Mouse (Mus musculus) CH12.LX (cell line): Measurements from ENCODE around the gene Krtap3-3. TPM values are rescaled to one million over a fixed set of nuclear protein-coding genes. Genes with fewer than 3 reads are reported as not detected.
A peak's percentile ranks its signal among the peaks of the same experiment; 100 is the strongest.

Source experiments
- DNase-seq: peaks from one replicate; pipeline ENCODE4 v3.0.0-alpha.2; 2013; ENCODE audit errors: extremely low read depth
- H3K27ac ChIP-seq: 2 replicates; pipeline ENCODE4 v1.5.1; 2012; ENCODE audit warnings: low read depth, mild to moderate bottlenecking, control low read depth, moderate library complexity; ENCODE audit not compliant: insufficient read depth
- H3K27me3 ChIP-seq: replicated peaks from 2 replicates; pipeline ENCODE3; 2012; ENCODE audit warnings: inconsistent platforms
- H3K36me3 ChIP-seq, 2 experiments: replicated peaks in 1 of 2; 2 replicates each; pipeline versions ENCODE3 to v1.6.1; 2012; ENCODE audit warnings: inconsistent platforms in 1 of 2, low read length in 1 of 2, mild to moderate bottlenecking in 1 of 2, mixed read lengths in 1 of 2, moderate library complexity in 1 of 2; ENCODE audit not compliant: control insufficient read depth in 1 of 2, insufficient read depth in 1 of 2
- H3K4me1 ChIP-seq, 2 experiments: 2 replicates each; pipeline ENCODE4 v1.6.1; 2012; ENCODE audit warnings: inconsistent platforms in 1 of 2, moderate library complexity in 1 of 2; ENCODE audit not compliant: insufficient read depth in 2 of 2, control insufficient read depth in 1 of 2
- H3K4me2 ChIP-seq: 2 replicates; pipeline ENCODE4 v1.6.1; 2012; ENCODE audit warnings: low read depth, mild to moderate bottlenecking, control low read depth; ENCODE audit not compliant: poor library complexity, insufficient read depth, severe bottlenecking
- H3K4me3 ChIP-seq, 3 experiments: fragments of 150-350 bp in 1 of 3; sonication (generic) in 1 of 3; replicated peaks in 1 of 3; 2 replicates each; pipeline versions ENCODE3 to v1.5.1; 2011 to 2012; ENCODE audit warnings: low read depth in 2 of 3, low read length in 2 of 3, mild to moderate bottlenecking in 2 of 3, moderate library complexity in 2 of 3, control low read depth in 1 of 3, improper control_type of control experiment in 1 of 3, inconsistent platforms in 1 of 3, mixed read lengths in 1 of 3; ENCODE audit not compliant: poor library complexity in 1 of 3
- H3K79me2 ChIP-seq: replicated peaks from 2 replicates; pipeline ENCODE4 v1.6.1; 2012; ENCODE audit warnings: mild to moderate bottlenecking, moderate library complexity; ENCODE audit not compliant: control insufficient read depth, poor library complexity, insufficient read depth, severe bottlenecking; ENCODE audit errors: extremely low read depth
- H3K9ac ChIP-seq: 2 replicates; pipeline ENCODE4 v1.6.1; 2012; ENCODE audit warnings: low read depth, mild to moderate bottlenecking, control low read depth, moderate library complexity; ENCODE audit not compliant: insufficient read depth
- H3K9me3 ChIP-seq: replicated peaks from 2 replicates; pipeline ENCODE3; 2012; ENCODE audit warnings: low read length, inconsistent platforms, mixed read lengths
- CHD1 ChIP-seq: IDR thresholded peaks from 2 replicates; pipeline ENCODE4 v1.6.1; 2012; ENCODE audit warnings: low read depth, low read length, improper control_type of control experiment, inconsistent platforms
- CHD2 ChIP-seq: IDR thresholded peaks from 2 replicates; pipeline ENCODE4 v1.6.1; 2011; ENCODE audit warnings: low read length, improper control_type of control experiment
- CTCF ChIP-seq, 2 experiments: IDR thresholded peaks in 1 of 2; conservative IDR thresholded peaks in 1 of 2; 2 replicates each; pipeline ENCODE4 v1.5.1; 2011 to 2012; ENCODE audit warnings: low read depth in 2 of 2, low read length in 2 of 2, improper control_type of control experiment in 1 of 2, inconsistent platforms in 1 of 2, mild to moderate bottlenecking in 1 of 2, moderate library complexity in 1 of 2
- EP300 ChIP-seq: IDR thresholded peaks from 2 replicates; pipeline ENCODE4 v1.6.1; 2011; ENCODE audit warnings: low read length, improper control_type of control experiment
- GABPA ChIP-seq: IDR thresholded peaks from 2 replicates; pipeline ENCODE4 v1.6.1; 2012; ENCODE audit warnings: low read depth, low read length, improper control_type of control experiment, inconsistent platforms; ENCODE audit not compliant: insufficient replicate concordance
- HCFC1 ChIP-seq: IDR thresholded peaks from 2 replicates; pipeline ENCODE4 v1.6.1; 2012; ENCODE audit warnings: low read depth, mild to moderate bottlenecking, inconsistent platforms, low read length, improper control_type of control experiment
- KAT2A ChIP-seq: IDR thresholded peaks from 2 replicates; pipeline ENCODE4 v1.6.1; 2012; ENCODE audit warnings: low read length, improper control_type of control experiment, inconsistent platforms; ENCODE audit not compliant: insufficient replicate concordance
- MEF2A ChIP-seq: IDR thresholded peaks from 2 replicates; pipeline ENCODE4 v1.6.1; 2014; ENCODE audit warnings: low read depth, mild to moderate bottlenecking, inconsistent platforms, low read length, improper control_type of control experiment, borderline replicate concordance
- NRF1 ChIP-seq: IDR thresholded peaks from 2 replicates; pipeline ENCODE4 v1.6.1; 2014; ENCODE audit warnings: low read depth, mild to moderate bottlenecking, inconsistent platforms, low read length, improper control_type of control experiment, moderate library complexity
- PAX5 ChIP-seq: IDR thresholded peaks from 2 replicates; pipeline ENCODE4 v1.6.1; 2012; ENCODE audit warnings: low read length, inconsistent platforms, mixed read lengths
- POLR2AphosphoS2 ChIP-seq: IDR thresholded peaks from 2 replicates; pipeline ENCODE4 v1.6.1; 2011; ENCODE audit warnings: low read depth, low read length, improper control_type of control experiment
- RAD21 ChIP-seq: IDR thresholded peaks from 2 replicates; pipeline ENCODE4 v1.6.1; 2011; ENCODE audit warnings: low read depth, mild to moderate bottlenecking, low read length, improper control_type of control experiment, moderate library complexity
- SIN3A ChIP-seq: IDR thresholded peaks from 2 replicates; pipeline ENCODE4 v1.6.1; 2012; ENCODE audit warnings: low read length, improper control_type of control experiment, inconsistent platforms
- SMC3 ChIP-seq: IDR thresholded peaks from 2 replicates; pipeline ENCODE4 v1.6.1; 2011; ENCODE audit warnings: low read depth, low read length, improper control_type of control experiment
- TBP ChIP-seq: conservative IDR thresholded peaks from 2 replicates; pipeline ENCODE4 v1.6.1; 2011; ENCODE audit warnings: low read depth, low read length, improper control_type of control experiment
- TCF12 ChIP-seq: IDR thresholded peaks from 2 replicates; pipeline ENCODE4 v1.6.1; 2014; ENCODE audit warnings: low read depth, mild to moderate bottlenecking, inconsistent platforms, low read length, improper control_type of control experiment
- UBTF ChIP-seq: IDR thresholded peaks from 2 replicates; pipeline ENCODE4 v1.6.1; 2012; ENCODE audit warnings: low read depth, mild to moderate bottlenecking, inconsistent platforms, low read length, improper control_type of control experiment, moderate library complexity
- USF1 ChIP-seq: IDR thresholded peaks from 2 replicates; pipeline ENCODE4 v1.6.1; 2014; ENCODE audit warnings: low read depth, mild to moderate bottlenecking, inconsistent platforms, low read length, improper control_type of control experiment
- ZMIZ1 ChIP-seq: IDR thresholded peaks from 2 replicates; pipeline ENCODE4 v1.6.1; 2012; ENCODE audit warnings: low read depth, mild to moderate bottlenecking, inconsistent platforms, low read length, improper control_type of control experiment
- ZNF384 ChIP-seq: IDR thresholded peaks from 2 replicates; pipeline ENCODE4 v1.6.1; 2012; ENCODE audit warnings: low read depth, low read length, improper control_type of control experiment, inconsistent platforms
- dilution Hi-C: fragments of 300-500 bp; cut with MboI; formaldehyde crosslinking; loops from 2 replicates; pipeline ENCODE4 v1.14.3; 2020; ENCODE audit warnings: low sequenced_read_pairs; ENCODE audit not compliant: extremely low pct_unique_long_range_greater_than_20kb, extremely low pct_ligation_motif_present
- in situ Hi-C: fragments of 300-500 bp; cut with MboI; formaldehyde crosslinking; loops from 3 replicates; pipeline ENCODE4 v1.14.3; 2019; ENCODE audit warnings: low sequenced_read_pairs, low pct_ligation_motif_present, low pct_unique_long_range_greater_than_20kb, mixed read lengths
- polyA plus RNA-seq: library from polyadenylated mRNA; unstranded; fragments of >175 nt; gene quantifications from 2 replicates; pipeline ENCODE4 v1.2.1, GENCODE M21; 2012; ENCODE audit warnings: low read depth; ENCODE audit not compliant: insufficient read length
- total RNA-seq, 2 experiments: library from RNA; depleted of rRNA; stranded (reverse); fragments of 300-350 nt in 1 of 2; fragments of >200 nt in 1 of 2; gene quantifications; 2 replicates each; pipeline ENCODE4 v1.2.3; 2012 to 2014

The Krtap3-3 gene
- total and polyA plus RNA-seq, 3 experiments: not detected

DNA sequence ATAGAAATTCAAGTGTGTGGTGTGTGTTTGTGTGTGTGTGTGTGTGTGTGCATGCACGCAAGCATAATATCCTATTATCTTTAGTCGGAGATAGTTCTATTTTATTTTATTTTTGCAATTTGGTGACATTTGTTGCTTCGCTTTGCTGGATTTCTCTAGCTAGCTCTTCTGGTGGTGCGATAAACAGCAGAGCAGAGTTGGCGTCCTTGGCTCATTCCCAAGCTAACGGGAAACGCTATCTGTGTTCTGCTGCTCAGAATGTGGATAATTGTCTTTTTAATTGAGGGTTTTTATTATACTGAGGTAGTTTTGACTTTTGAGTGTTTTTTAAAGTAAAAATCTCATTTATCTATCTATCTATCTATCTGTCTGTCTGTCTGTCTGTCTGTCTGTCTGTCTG lies 34.4 kb upstream of the Krtap3-3 start:
- H3K79me2 ChIP-seq: no peaks in the 10 kb centered on the region
- H3K4me2 ChIP-seq: no peak overlapping the region
- peaks cover 67% of the 10 kb centered on the region for H3K27me3 ChIP-seq
- H3K36me3 ChIP-seq: no peaks in the 10 kb centered on the region
- H3K9me3 ChIP-seq: peaks cover 4% of the 10 kb centered on the region
- no peak overlapping the region for H3K9ac ChIP-seq
- dilution Hi-C loops (no loop called here), in situ Hi-C loops (no loop called here)
- DNase-seq: no peak
- no peak for TF ChIP-seq CHD1
- no peak for TF ChIP-seq SMC3
- no peak for TF ChIP-seq TCF12
- TF ChIP-seq UBTF: no peak
- TF ChIP-seq PAX5: no peak
- no peak for TF ChIP-seq ZNF384
- no peak for TF ChIP-seq TBP
- TF ChIP-seq SIN3A: no peak
- no peak for TF ChIP-seq POLR2AphosphoS2
- no peak for TF ChIP-seq MEF2A
- TF ChIP-seq CTCF (conservative IDR thresholded peaks at IDR 0.05 in 1 of 2, IDR thresholded peaks at IDR 0.05 in 1 of 2; ENCODE audit: low read depth in 2 of 2, low read length in 2 of 2): no peak
- no peak for TF ChIP-seq ZMIZ1
- no peak for TF ChIP-seq USF1
- H3K27ac ChIP-seq: no peak overlapping the region
- no peak overlapping the region for H3K4me3 ChIP-seq
- no peaks in the 10 kb centered on the region for H3K4me1 ChIP-seq

DNA sequence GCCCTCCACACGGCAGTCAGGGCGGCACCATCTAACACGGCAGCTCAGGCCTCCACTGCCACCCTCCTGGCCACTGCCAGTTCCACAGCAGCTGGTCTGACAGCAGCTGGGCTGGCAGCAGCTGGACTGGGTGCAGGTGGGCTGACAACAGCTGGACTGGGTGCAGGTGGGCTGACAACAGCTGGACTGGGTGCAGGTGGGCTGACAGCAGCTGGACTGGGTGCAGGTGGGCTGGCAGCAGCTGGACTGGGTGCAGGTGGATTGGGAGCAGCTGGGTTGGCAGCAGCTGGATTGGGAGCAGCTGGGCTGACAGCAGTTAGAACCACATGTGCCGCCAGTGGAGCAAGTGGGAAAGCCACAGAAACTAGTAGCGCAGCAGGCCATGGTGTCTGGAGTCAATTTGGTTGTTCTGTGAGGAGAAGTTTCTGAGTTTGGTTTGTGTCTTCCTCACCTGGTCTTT lies 32.6 kb upstream of the Krtap3-3 start, which contains the start of gene Krtap1-4:
Gene Krtap1-4 (minus strand): TSS at position 410 of the 460 bp plus-strand sequence.
- Histone ChIP-seq H3K4me3 (no peak within 1 kb of the TSS), H3K4me1 (no peaks in the 10 kb centered on the region), H3K4me2 (no peak within 1 kb of the TSS), H3K36me3 (no peaks in the 10 kb centered on the region), H3K9ac (no peak within 1 kb of the TSS), H3K9me3 (peaks cover 4% of the 10 kb centered on the region), H3K79me2 (no peaks in the 10 kb centered on the region), H3K27me3 (peaks cover 72% of the 10 kb centered on the region), H3K27ac (no peak within 1 kb of the TSS)
- no peak for TF ChIP-seq SIN3A
- TF ChIP-seq TCF12: peak; percentile 47; the same call in 1 of the 2 replicates
- no peak for DNase-seq
- in situ Hi-C loops (no loop called here), dilution Hi-C loops (no loop called here)

DNA sequence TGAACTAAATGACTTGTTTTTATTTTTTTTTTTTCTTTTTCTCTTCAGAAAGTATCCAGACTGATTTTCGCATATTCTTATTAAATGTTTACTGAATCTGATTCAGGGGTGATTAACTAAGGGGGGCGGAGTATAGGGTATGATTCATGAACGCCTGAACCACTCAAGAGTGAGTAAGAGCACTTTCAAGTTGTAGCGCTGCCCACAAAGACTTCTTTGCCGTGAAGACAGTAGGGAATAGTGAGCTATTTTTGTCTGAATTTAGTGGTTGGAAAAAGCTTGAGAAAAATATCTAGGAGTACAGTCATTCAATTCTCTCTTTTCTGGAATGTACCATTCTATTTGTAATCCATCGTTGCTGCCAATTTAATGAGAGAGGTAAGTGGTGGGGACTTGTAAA lies 30.9 kb upstream of the Krtap3-3 start:
- Histone ChIP-seq H3K4me2 (no peak overlapping the region), H3K9ac (no peak overlapping the region), H3K4me3 (no peak overlapping the region), H3K9me3 (peaks cover 4% of the 10 kb centered on the region), H3K27me3 (peaks cover 74% of the 10 kb centered on the region), H3K79me2 (no peaks in the 10 kb centered on the region), H3K36me3 (no peaks in the 10 kb centered on the region), H3K4me1 (no peaks in the 10 kb centered on the region), H3K27ac (no peak overlapping the region)
- in situ Hi-C loops (no loop called here), dilution Hi-C loops (no loop called here)
- TF ChIP-seq HCFC1 (no peak), NRF1 (no peak), MEF2A (no peak), UBTF (no peak), RAD21 (no peak), CHD2 (no peak), KAT2A (no peak), GABPA (no peak), EP300 (no peak)
- no peak for DNase-seq
